Mouse (Mus musculus): ENCODE data around the gene Nt5c2. TPM values are rescaled to one million over a fixed set of nuclear protein-coding genes. Genes with fewer than 3 reads are reported as not detected.

The Nt5c2 gene
- total and polyA plus RNA-seq, 3 experiments, result 16.7 to 63.9 (median 58.2) TPM

- H3K9ac ChIP-seq (ENCODE audit: low read depth, low read length), result no peak overlapping the region
- no peaks in the 10 kb centered on the region for H3K36me3 ChIP-seq (ENCODE audit: control insufficient read depth, insufficient read depth, low read length)
- no peaks in the 10 kb centered on the region for H3K4me1 ChIP-seq (ENCODE audit: control insufficient read depth, insufficient read depth, low read length)
- WGBS, result 92% methylated on average over 3 of the region's 3 CpGs
- no peaks in the 10 kb centered on the region for H3K79me2 ChIP-seq (replicated peaks; ENCODE audit: control insufficient read depth, insufficient read depth, low read length)
- H3K27me3 ChIP-seq (ENCODE audit: control insufficient read depth, insufficient read depth, low read length), result no peaks in the 10 kb centered on the region
- no peak for TF ChIP-seq EP300 (IDR thresholded peaks at IDR 0.05; ENCODE audit: insufficient read depth, low read depth, low read length)
- TF ChIP-seq CTCF (IDR thresholded peaks at IDR 0.05), result no peak
- TF ChIP-seq POLR2A (IDR thresholded peaks at IDR 0.05; ENCODE audit: insufficient read depth, low read depth, low read length), result no peak
- no peak for DNase-seq
- no peak overlapping the region for H3K4me3 ChIP-seq
- intact Hi-C loops (cut with DNase I), result loop anchor here (2.0 to 5.0 kb wide), 2 partner anchors 229 to 318 kb away; partner anchors contain the start of genes Cnnm2 and Cyp17a1
- H3K27ac ChIP-seq, result no peak overlapping the region
These were observed 24.8 kb downstream of the Nt5c2 start for GRCm38 (mm10) chr19:46990153-46990518.

GRCm38 (mm10) chr19:46989479-46990152 is 25.3 kb downstream of the Nt5c2 start:
- DNase-seq, result no peak
- no peaks in the 10 kb centered on the region for H3K4me1 ChIP-seq (ENCODE audit: control insufficient read depth, insufficient read depth, low read length)
- no peak overlapping the region for H3K27ac ChIP-seq
- no peaks in the 10 kb centered on the region for H3K36me3 ChIP-seq (ENCODE audit: control insufficient read depth, insufficient read depth, low read length)
- no peak overlapping the region for H3K4me3 ChIP-seq
- H3K79me2 ChIP-seq (replicated peaks; ENCODE audit: control insufficient read depth, insufficient read depth, low read length), result no peaks in the 10 kb centered on the region
- no peaks in the 10 kb centered on the region for H3K27me3 ChIP-seq (ENCODE audit: control insufficient read depth, insufficient read depth, low read length)
- WGBS, result 76% methylated on average over 20 of the region's 20 CpGs
- intact Hi-C loops (cut with DNase I), result loop anchor here (2.0 to 5.0 kb wide), 2 partner anchors 229 to 317 kb away; partner anchors contain the start of genes Cnnm2 and Cyp17a1
- H3K9ac ChIP-seq (ENCODE audit: low read depth, low read length), result no peak overlapping the region
- TF ChIP-seq POLR2A (IDR thresholded peaks at IDR 0.05; ENCODE audit: insufficient read depth, low read depth, low read length) (no peak), EP300 (IDR thresholded peaks at IDR 0.05; ENCODE audit: insufficient read depth, low read depth, low read length) (no peak), CTCF (IDR thresholded peaks at IDR 0.05) (no peak)

- Histone ChIP-seq H3K27me3 (ENCODE audit: control insufficient read depth, insufficient read depth, low read length) (no peaks in the 10 kb centered on the region), H3K27ac (no peak overlapping the region), H3K79me2 (replicated peaks; ENCODE audit: control insufficient read depth, insufficient read depth, low read length) (no peaks in the 10 kb centered on the region), H3K4me3 (no peak overlapping the region), H3K9ac (ENCODE audit: low read depth, low read length) (no peak overlapping the region), H3K36me3 (ENCODE audit: control insufficient read depth, insufficient read depth, low read length) (no peaks in the 10 kb centered on the region), H3K4me1 (ENCODE audit: control insufficient read depth, insufficient read depth, low read length) (no peaks in the 10 kb centered on the region)
- 69% methylated on average over 16 of the region's 16 CpGs for WGBS
- intact Hi-C loops (cut with DNase I), result no loop called here
- TF ChIP-seq EP300 (IDR thresholded peaks at IDR 0.05; ENCODE audit: insufficient read depth, low read depth, low read length) (no peak), POLR2A (IDR thresholded peaks at IDR 0.05; ENCODE audit: insufficient read depth, low read depth, low read length) (no peak), CTCF (IDR thresholded peaks at IDR 0.05) (no peak)
- DNase-seq, result no peak
These were observed 26.5 kb downstream of the Nt5c2 start for GRCm38 (mm10) chr19:46988231-46989087.

- Histone ChIP-seq H3K4me1 (ENCODE audit: control insufficient read depth, insufficient read depth, low read length) (no peaks in the 10 kb centered on the region), H3K27ac (no peak overlapping the region), H3K79me2 (replicated peaks; ENCODE audit: control insufficient read depth, insufficient read depth, low read length) (no peaks in the 10 kb centered on the region), H3K36me3 (ENCODE audit: control insufficient read depth, insufficient read depth, low read length) (no peaks in the 10 kb centered on the region), H3K9ac (ENCODE audit: low read depth, low read length) (no peak overlapping the region), H3K27me3 (ENCODE audit: control insufficient read depth, insufficient read depth, low read length) (no peaks in the 10 kb centered on the region), H3K4me3 (no peak overlapping the region)
- WGBS, result 62% methylated on average over 6 of the region's 6 CpGs
- DNase-seq, result peak; percentile 30 to 51
- TF ChIP-seq CTCF (IDR thresholded peaks at IDR 0.05) (no peak), POLR2A (IDR thresholded peaks at IDR 0.05; ENCODE audit: insufficient read depth, low read depth, low read length) (0 out of 2 replicates have a peak, but pooled peaks have one; percentile 30)
- intact Hi-C loops (cut with DNase I), result no loop called here
These were observed 27.3 kb downstream of the Nt5c2 start for GRCm38 (mm10) chr19:46987646-46988045.

GRCm38 (mm10) chr19:46984726-46985622 is 30.0 kb downstream of the Nt5c2 start:
- Histone ChIP-seq H3K27ac (no peak overlapping the region), H3K36me3 (ENCODE audit: control insufficient read depth, insufficient read depth, low read length) (no peaks in the 10 kb centered on the region), H3K4me3 (no peak overlapping the region), H3K9ac (ENCODE audit: low read depth, low read length) (no peak overlapping the region), H3K79me2 (replicated peaks; ENCODE audit: control insufficient read depth, insufficient read depth, low read length) (no peaks in the 10 kb centered on the region), H3K27me3 (ENCODE audit: control insufficient read depth, insufficient read depth, low read length) (no peaks in the 10 kb centered on the region), H3K4me1 (ENCODE audit: control insufficient read depth, insufficient read depth, low read length) (no peaks in the 10 kb centered on the region)
- WGBS, result 78% methylated on average over 13 of the region's 13 CpGs
- no peak for TF ChIP-seq EP300 (IDR thresholded peaks at IDR 0.05; ENCODE audit: insufficient read depth, low read depth, low read length)
- no peak for TF ChIP-seq CTCF (IDR thresholded peaks at IDR 0.05)
- TF ChIP-seq POLR2A (IDR thresholded peaks at IDR 0.05; ENCODE audit: insufficient read depth, low read depth, low read length), result no peak
- intact Hi-C loops (cut with DNase I), result no loop called here
- DNase-seq, result no peak
